Mouse (Mus musculus) testis, adult 2 months (tissue): ENCODE data around the gene Mogs.

ENCODE experiments used
- CTCF ChIP-seq: fragments of 200-500 bp; IDR thresholded peaks from 2 replicates; pipeline ENCODE4 v1.5.1; 2012; ENCODE audit warnings: low read depth, mild to moderate bottlenecking, inconsistent platforms, low read length, moderate library complexity; ENCODE audit not compliant: control insufficient read depth, insufficient read depth, insufficient replicate concordance
- POLR2A ChIP-seq: fragments of 200-500 bp; IDR thresholded peaks from 2 replicates; pipeline ENCODE4 v1.6.1; 2012; ENCODE audit warnings: low read depth, mild to moderate bottlenecking, inconsistent platforms, low read length, moderate library complexity; ENCODE audit not compliant: control insufficient read depth

DNA sequence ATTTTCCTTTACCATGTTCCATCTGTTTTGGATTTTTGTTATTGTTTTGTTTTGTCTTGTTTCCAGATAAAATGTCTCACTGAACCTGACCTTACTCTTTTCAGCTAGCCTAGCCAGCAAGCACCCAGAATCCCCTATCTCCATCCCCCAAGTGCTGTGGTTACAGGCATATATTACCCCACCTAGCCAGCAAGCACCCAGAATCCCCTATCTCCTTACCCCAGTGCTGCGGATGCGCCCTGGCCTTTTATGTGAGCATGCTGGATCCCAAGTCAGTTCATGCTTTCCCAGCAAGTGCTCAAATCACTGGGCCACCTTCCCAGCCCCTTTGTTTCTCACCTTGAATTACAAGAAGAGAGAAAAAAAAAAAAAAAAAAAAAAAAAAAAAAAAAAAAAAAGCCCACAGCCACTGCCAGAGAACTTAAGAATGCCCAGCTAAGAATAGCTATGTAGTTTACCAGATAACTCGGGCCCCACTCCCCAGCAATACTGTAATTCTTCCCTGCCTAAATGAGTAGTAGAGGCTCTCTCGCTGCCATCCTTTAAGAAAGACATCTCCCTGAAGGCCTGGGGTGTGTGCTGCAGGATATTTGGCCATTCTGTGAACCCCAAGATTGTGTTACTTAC is 3.7 kb upstream of the Mogs start:
- TF ChIP-seq CTCF, result no peak
- no peak for TF ChIP-seq POLR2A
